16 mouse cellular contexts compared by ENCODE assay signal in genomic region chr6:115344101-115344500, GRCm38 (mm10). TPM values are rescaled to one million over a fixed set of nuclear protein-coding genes. Genes with fewer than 3 reads are reported as not detected.
DNase-seq lines count a peak whose midpoint lies in the region; ATAC-seq lines count a peak whose summit lies in the region.
"Had no signal": no experiment of that assay in that cellular context is flagged by ENCODE, and none has a peak within 500 bp of the region (broad histone marks: within the 10 kb centered on the region; RNA-seq: fewer than 3 reads in every experiment).

No protein-coding gene starts in this region.

- H3K9ac ChIP-seq in hindbrain, embryonic 15.5 days: no peak overlapping the region
- no peak overlapping the region for H3K9ac ChIP-seq in hindbrain, embryonic 12.5 days
- H3K9ac ChIP-seq in neural tube, embryonic 13.5 days: no peak overlapping the region
- no peak overlapping the region for H3K9ac ChIP-seq in neural tube, embryonic 15.5 days (replicated peaks)
- no peak overlapping the region for H3K9ac ChIP-seq in intestine, embryonic 16.5 days (ENCODE audit: low read depth, low read length)
- H3K9ac ChIP-seq in stomach, embryonic 16.5 days (ENCODE audit: low read length): no peak overlapping the region
- H3K9ac ChIP-seq: forebrain, embryonic 13.5 days; limb, embryonic 15.5 days had no signal

- ATAC-seq in hindbrain, embryonic 15.5 days (ENCODE audit: low FRiP score, low read depth): no peak
- ATAC-seq in hindbrain, embryonic 12.5 days (ENCODE audit: low FRiP score): no peak
- ATAC-seq in neural tube, embryonic 13.5 days (ENCODE audit: low read depth): no peak
- ATAC-seq in neural tube, embryonic 15.5 days (ENCODE audit: low FRiP score): no peak
- 0 out of 2 replicates have a peak, but pooled peaks have one; percentile 10 for ATAC-seq in intestine, embryonic 16.5 days
- ATAC-seq in stomach, embryonic 16.5 days (ENCODE audit: insufficient read depth, low FRiP score): no peak
- ATAC-seq: forebrain, embryonic 13.5 days; inflammation-experienced regulatory T-cells, adult 6 months; midbrain, embryonic 16.5 days had no signal

- H3K4me2 ChIP-seq in hindbrain, embryonic 15.5 days: 0 out of 2 replicates have a peak overlapping the region, but pooled peaks have one; percentile 4
- no peak overlapping the region for H3K4me2 ChIP-seq in hindbrain, embryonic 12.5 days (replicated peaks)
- 0 out of 2 replicates have a peak overlapping the region, but pooled peaks have one; percentile 7 for H3K4me2 ChIP-seq in neural tube, embryonic 13.5 days
- H3K4me2 ChIP-seq in neural tube, embryonic 15.5 days: no peak overlapping the region
- no peak overlapping the region for H3K4me2 ChIP-seq in intestine, embryonic 16.5 days (ENCODE audit: low read depth, low read length)
- peak overlapping the region; percentile 21; the same call in 1 of the 2 replicates for H3K4me2 ChIP-seq in stomach, embryonic 16.5 days (ENCODE audit: low read depth, low read length)
- H3K4me2 ChIP-seq: forebrain, embryonic 13.5 days; limb, embryonic 15.5 days had no signal

- WGBS in hindbrain, embryonic 15.5 days: 39% methylated on average over 10 of the region's 10 CpGs
- WGBS in hindbrain, embryonic 12.5 days: 37% methylated on average over 10 of the region's 10 CpGs
- WGBS in neural tube, embryonic 13.5 days: 38% methylated on average over 10 of the region's 10 CpGs
- WGBS in neural tube, embryonic 15.5 days: 34% methylated on average over 10 of the region's 10 CpGs
- WGBS in intestine, embryonic 16.5 days: 42% methylated on average over 10 of the region's 10 CpGs
- whole genome bisulfite sequencing in stomach, embryonic 16.5 days: 35% methylated on average over 10 of the region's 10 CpGs

- H3K27ac ChIP-seq in hindbrain, embryonic 15.5 days (replicated peaks): no peak overlapping the region
- H3K27ac ChIP-seq in hindbrain, embryonic 12.5 days: no peak overlapping the region
- no peak overlapping the region for H3K27ac ChIP-seq in neural tube, embryonic 13.5 days (replicated peaks)
- H3K27ac ChIP-seq in neural tube, embryonic 15.5 days (replicated peaks): no peak overlapping the region
- no peak overlapping the region for H3K27ac ChIP-seq in intestine, embryonic 16.5 days (ENCODE audit: low read length)
- H3K27ac ChIP-seq in stomach, embryonic 16.5 days (ENCODE audit: low read length): peak overlapping the region; percentile 15; the same call in 1 of the 2 replicates
- H3K27ac ChIP-seq: forebrain, embryonic 13.5 days; limb, embryonic 15.5 days had no signal

- DNase-seq in retina, embryonic 14.5 days (ENCODE audit: low spot score): no peak
- no peak for DNase-seq in adrenal gland, adult (ENCODE audit: inconsistent age in 2 of 2, low spot score in 1 of 2)
- DNase-seq: adrenal gland, postnatal 25 days; cerebellum, adult 11-12 months; gastrocnemius, postnatal 25 days; thymus, postnatal 4 days had no signal

- H3K9me3 ChIP-seq in hindbrain, embryonic 15.5 days: no peaks in the 10 kb centered on the region
- H3K9me3 ChIP-seq in hindbrain, embryonic 12.5 days (replicated peaks): no peaks in the 10 kb centered on the region; the same call in 1 of the 2 replicates
- H3K9me3 ChIP-seq in neural tube, embryonic 13.5 days: 0 out of 2 replicates have a peak, but pooled peaks cover 3% of the 10 kb centered on the region
- no peaks in the 10 kb centered on the region for H3K9me3 ChIP-seq in neural tube, embryonic 15.5 days (replicated peaks)
- H3K9me3 ChIP-seq in intestine, embryonic 16.5 days (ENCODE audit: control insufficient read depth, low read length): no peaks in the 10 kb centered on the region
- H3K9me3 ChIP-seq in stomach, embryonic 16.5 days (replicated peaks; ENCODE audit: control insufficient read depth, low read length): no peaks in the 10 kb centered on the region
- H3K9me3 ChIP-seq: forebrain, embryonic 13.5 days; limb, embryonic 15.5 days had no signal

- no peak overlapping the region for H3K4me3 ChIP-seq in hindbrain, embryonic 15.5 days
- no peak overlapping the region for H3K4me3 ChIP-seq in hindbrain, embryonic 12.5 days
- H3K4me3 ChIP-seq in neural tube, embryonic 13.5 days: no peak overlapping the region
- no peak overlapping the region for H3K4me3 ChIP-seq in neural tube, embryonic 15.5 days (replicated peaks)
- no peak overlapping the region for H3K4me3 ChIP-seq in intestine, embryonic 16.5 days (ENCODE audit: low read length)
- no peak overlapping the region for H3K4me3 ChIP-seq in stomach, embryonic 16.5 days (replicated peaks; ENCODE audit: low read length)
- H3K4me3 ChIP-seq: forebrain, embryonic 13.5 days; limb, embryonic 15.5 days had no signal

- H3K4me1 ChIP-seq in hindbrain, embryonic 15.5 days (replicated peaks): no peaks in the 10 kb centered on the region
- H3K4me1 ChIP-seq in hindbrain, embryonic 12.5 days: peaks cover 8% of the 10 kb centered on the region
- 0 out of 2 replicates have a peak, but pooled peaks cover 6% of the 10 kb centered on the region for H3K4me1 ChIP-seq in neural tube, embryonic 13.5 days (replicated peaks)
- no peaks in the 10 kb centered on the region for H3K4me1 ChIP-seq in neural tube, embryonic 15.5 days
- peaks cover 7% of the 10 kb centered on the region; the same call in 1 of the 2 replicates for H3K4me1 ChIP-seq in intestine, embryonic 16.5 days (ENCODE audit: control insufficient read depth, insufficient read depth, low read length)
- H3K4me1 ChIP-seq in stomach, embryonic 16.5 days (ENCODE audit: control insufficient read depth, insufficient read depth, low read length): peaks cover 10% of the 10 kb centered on the region
- H3K4me1 ChIP-seq: forebrain, embryonic 13.5 days; limb, embryonic 15.5 days had no signal

- no peaks in the 10 kb centered on the region for H3K36me3 ChIP-seq in hindbrain, embryonic 15.5 days
- H3K36me3 ChIP-seq in hindbrain, embryonic 12.5 days: no peaks in the 10 kb centered on the region
- no peaks in the 10 kb centered on the region for H3K36me3 ChIP-seq in neural tube, embryonic 13.5 days
- no peaks in the 10 kb centered on the region for H3K36me3 ChIP-seq in neural tube, embryonic 15.5 days
- no peaks in the 10 kb centered on the region for H3K36me3 ChIP-seq in intestine, embryonic 16.5 days (ENCODE audit: control insufficient read depth, insufficient read depth, low read length)
- no peaks in the 10 kb centered on the region for H3K36me3 ChIP-seq in stomach, embryonic 16.5 days (ENCODE audit: control insufficient read depth, insufficient read depth, low read length)
- H3K36me3 ChIP-seq: limb, embryonic 15.5 days had no signal

- H3K27me3 ChIP-seq in hindbrain, embryonic 15.5 days: no peaks in the 10 kb centered on the region
- no peaks in the 10 kb centered on the region for H3K27me3 ChIP-seq in hindbrain, embryonic 12.5 days
- H3K27me3 ChIP-seq in neural tube, embryonic 13.5 days: no peaks in the 10 kb centered on the region
- H3K27me3 ChIP-seq in neural tube, embryonic 15.5 days (replicated peaks): no peaks in the 10 kb centered on the region
- H3K27me3 ChIP-seq in intestine, embryonic 16.5 days (replicated peaks; ENCODE audit: control insufficient read depth, insufficient read depth, low read length): no peaks in the 10 kb centered on the region
- no peaks in the 10 kb centered on the region for H3K27me3 ChIP-seq in stomach, embryonic 16.5 days (ENCODE audit: control insufficient read depth, insufficient read depth, low read length)
- H3K27me3 ChIP-seq: forebrain, embryonic 13.5 days; limb, embryonic 15.5 days had no signal

RNA-seq across cellular contexts. Expression of gene Pparg, which starts 16.6 kb away (rescaled TPM):
- polyA plus RNA-seq in hindbrain, embryonic 15.5 days (2015; fragmentation: Nextera tagmentation; extraction: Ambion mirVana): 0.58 and 0.73 TPM in 2 replicates
- polyA plus RNA-seq in hindbrain, embryonic 12.5 days (2016; fragmentation: Nextera tagmentation; extraction: Ambion mirVana): 0.45 TPM in 1 of 2 replicates, not detected in the other
- 0.14 and 0.80 TPM in 2 replicates for polyA plus RNA-seq in neural tube, embryonic 13.5 days (2015; fragmentation: Nextera tagmentation; extraction: Ambion mirVana)
- polyA plus RNA-seq in neural tube, embryonic 15.5 days (2015; fragmentation: Nextera tagmentation; extraction: Ambion mirVana): 0.56 and 3.3 TPM in 2 replicates
- polyA plus RNA-seq in intestine, embryonic 16.5 days (2015; fragmentation: Nextera tagmentation; extraction: Ambion mirVana): 13.4 and 13.9 TPM in 2 replicates
- 18.2 and 22.2 TPM in 2 replicates for polyA plus RNA-seq in stomach, embryonic 16.5 days (2015; fragmentation: Nextera tagmentation; extraction: Ambion mirVana)
- polyA plus RNA-seq: forebrain, embryonic 13.5 days had no signal

Comparison
In these comparisons a context has a peak if more than half of its experiments do, and no peak if none do; other contexts are left out.
1. H3K4me2 ChIP-seq: peak in hindbrain, embryonic 15.5 days (single experiment), neural tube, embryonic 13.5 days (single experiment) and stomach, embryonic 16.5 days (single experiment); none in hindbrain, embryonic 12.5 days (single experiment), neural tube, embryonic 15.5 days (single experiment) and intestine, embryonic 16.5 days (single experiment).